Mouse (Mus musculus): Measurements from ENCODE around the gene Tgfbr2. TPM values are rescaled to one million over a fixed set of nuclear protein-coding genes. Genes with fewer than 3 reads are reported as not detected.
A peak's percentile ranks its signal among the peaks of the same experiment; 100 is the strongest.

Gene Tgfbr2
- polyA plus RNA-seq, 1 experiment from 2014 or later = 9.2 TPM

GRCm38 (mm10) chr9:116139549-116139948, 35.6 kb downstream of the Tgfbr2 start:
- Histone ChIP-seq H3K4me3 (no peak overlapping the region), H3K27ac (replicated peaks) (0 out of 2 replicates have a peak overlapping the region, but pooled peaks have one; percentile 72), H3K9me3 (no peaks in the 10 kb centered on the region), H3K36me3 (replicated peaks) (0 out of 2 replicates have a peak, but pooled peaks cover 3% of the 10 kb centered on the region), H3K27me3 (replicated peaks; ENCODE audit: low read depth, poor library complexity, severe bottlenecking) (no peaks in the 10 kb centered on the region), H3K4me1 (peaks cover 33% of the 10 kb centered on the region)
- 80% methylated on average over 7 of the region's 7 CpGs for WGBS
- DNase-seq (ENCODE audit: low spot score) = no peak

- Histone ChIP-seq H3K4me3 (no peak overlapping the region), H3K27ac (replicated peaks) (peak overlapping the region; percentile 72), H3K9me3 (no peaks in the 10 kb centered on the region), H3K27me3 (replicated peaks; ENCODE audit: low read depth, poor library complexity, severe bottlenecking) (no peaks in the 10 kb centered on the region), H3K4me1 (peaks cover 32% of the 10 kb centered on the region), H3K36me3 (replicated peaks) (0 out of 2 replicates have a peak, but pooled peaks cover 3% of the 10 kb centered on the region)
- peak; percentile 81 for DNase-seq (ENCODE audit: low spot score)
- 45% methylated on average over 11 of the region's 11 CpGs for WGBS
Observed at GRCm38 (mm10) chr9:116138595-116139134, 36.5 kb downstream of the Tgfbr2 start.

GRCm38 (mm10) chr9:116137645-116138044, 37.5 kb downstream of the Tgfbr2 start:
- no peak for DNase-seq (ENCODE audit: low spot score)
- Histone ChIP-seq H3K36me3 (replicated peaks) (0 out of 2 replicates have a peak, but pooled peaks cover 3% of the 10 kb centered on the region), H3K9me3 (no peaks in the 10 kb centered on the region), H3K4me3 (no peak overlapping the region), H3K27ac (replicated peaks) (0 out of 2 replicates have a peak overlapping the region, but pooled peaks have one; percentile 14), H3K4me1 (peaks cover 37% of the 10 kb centered on the region), H3K27me3 (replicated peaks; ENCODE audit: low read depth, poor library complexity, severe bottlenecking) (no peaks in the 10 kb centered on the region)
- WGBS = 92% methylated on average over 3 of the region's 3 CpGs

GRCm38 (mm10) chr9:116136811-116137210, 38.3 kb downstream of the Tgfbr2 start:
- 82% methylated on average over 5 of the region's 5 CpGs for WGBS
- H3K36me3 ChIP-seq (replicated peaks) = 0 out of 2 replicates have a peak, but pooled peaks cover 3% of the 10 kb centered on the region

GRCm38 (mm10) chr9:116136146-116136545, 39.0 kb downstream of the Tgfbr2 start:
- Histone ChIP-seq H3K4me3 (no peak overlapping the region), H3K27me3 (replicated peaks; ENCODE audit: low read depth, poor library complexity, severe bottlenecking) (no peaks in the 10 kb centered on the region), H3K9me3 (no peaks in the 10 kb centered on the region), H3K36me3 (replicated peaks) (peaks cover 7% of the 10 kb centered on the region; the same call in 1 of the 2 replicates), H3K27ac (replicated peaks) (0 out of 2 replicates have a peak overlapping the region, but pooled peaks have one; percentile 19), H3K4me1 (peaks cover 37% of the 10 kb centered on the region)
- no peak for DNase-seq (ENCODE audit: low spot score)
- WGBS = 72% methylated on average over 6 of the region's 6 CpGs

More at GRCm38 (mm10) chr9:116136811-116137210, 38.3 kb downstream of the Tgfbr2 start:
- H3K4me3 ChIP-seq = no peak overlapping the region
- H3K4me1 ChIP-seq = peaks cover 37% of the 10 kb centered on the region
- no peak overlapping the region for H3K27ac ChIP-seq (replicated peaks)
- no peaks in the 10 kb centered on the region for H3K27me3 ChIP-seq (replicated peaks; ENCODE audit: low read depth, poor library complexity, severe bottlenecking)
- DNase-seq (ENCODE audit: low spot score) = no peak
- H3K9me3 ChIP-seq = no peaks in the 10 kb centered on the region

GRCm38 (mm10) chr9:116134488-116134887, 40.7 kb downstream of the Tgfbr2 start:
- no peak for DNase-seq (ENCODE audit: low spot score)
- no peak overlapping the region for H3K4me3 ChIP-seq
- no peaks in the 10 kb centered on the region for H3K9me3 ChIP-seq
- peaks cover 13% of the 10 kb centered on the region for H3K36me3 ChIP-seq (replicated peaks)
- H3K27me3 ChIP-seq (replicated peaks; ENCODE audit: low read depth, poor library complexity, severe bottlenecking) = no peaks in the 10 kb centered on the region
- H3K4me1 ChIP-seq = peaks cover 37% of the 10 kb centered on the region
- no peak overlapping the region for H3K27ac ChIP-seq (replicated peaks)
- 81% methylated on average over 2 of the region's 2 CpGs for WGBS

- 0 out of 2 replicates have a peak overlapping the region, but pooled peaks have one; percentile 30 for H3K27ac ChIP-seq (replicated peaks)
- WGBS = 45% methylated on average over 6 of the region's 6 CpGs
- H3K27me3 ChIP-seq (replicated peaks; ENCODE audit: low read depth, poor library complexity, severe bottlenecking) = no peaks in the 10 kb centered on the region
- no peaks in the 10 kb centered on the region for H3K9me3 ChIP-seq
- no peak overlapping the region for H3K4me3 ChIP-seq
- H3K36me3 ChIP-seq (replicated peaks) = peaks cover 15% of the 10 kb centered on the region
- DNase-seq (ENCODE audit: low spot score) = no peak
- H3K4me1 ChIP-seq = peaks cover 27% of the 10 kb centered on the region
Observed at GRCm38 (mm10) chr9:116133312-116133980, 41.7 kb downstream of the Tgfbr2 start.

- 70% methylated on average over 3 of the region's 3 CpGs for WGBS
- H3K36me3 ChIP-seq (replicated peaks) = peaks cover 34% of the 10 kb centered on the region
Observed at GRCm38 (mm10) chr9:116128886-116129285, 46.3 kb downstream of the Tgfbr2 start.

GRCm38 (mm10) chr9:116128311-116128710, 46.8 kb downstream of the Tgfbr2 start:
- no peak for DNase-seq (ENCODE audit: low spot score)
- H3K27me3 ChIP-seq (replicated peaks; ENCODE audit: low read depth, poor library complexity, severe bottlenecking) = no peaks in the 10 kb centered on the region
- no peaks in the 10 kb centered on the region for H3K9me3 ChIP-seq
- H3K36me3 ChIP-seq (replicated peaks) = peaks cover 34% of the 10 kb centered on the region
- H3K4me1 ChIP-seq = peaks cover 17% of the 10 kb centered on the region
- 91% methylated on average over 2 of the region's 2 CpGs for WGBS
- no peak overlapping the region for H3K27ac ChIP-seq (replicated peaks)
- H3K4me3 ChIP-seq = no peak overlapping the region

More at GRCm38 (mm10) chr9:116128886-116129285, 46.3 kb downstream of the Tgfbr2 start:
- Histone ChIP-seq H3K27me3 (replicated peaks; ENCODE audit: low read depth, poor library complexity, severe bottlenecking) (no peaks in the 10 kb centered on the region), H3K9me3 (no peaks in the 10 kb centered on the region), H3K27ac (replicated peaks) (no peak overlapping the region), H3K4me1 (peaks cover 18% of the 10 kb centered on the region), H3K4me3 (no peak overlapping the region)
- DNase-seq (ENCODE audit: low spot score) = no peak

GRCm38 (mm10) chr9:116126494-116126893, 48.7 kb downstream of the Tgfbr2 start:
- Histone ChIP-seq H3K27me3 (replicated peaks; ENCODE audit: low read depth, poor library complexity, severe bottlenecking) (no peaks in the 10 kb centered on the region), H3K4me1 (peaks cover 25% of the 10 kb centered on the region), H3K4me3 (no peak overlapping the region), H3K9me3 (no peaks in the 10 kb centered on the region), H3K27ac (replicated peaks) (peak overlapping the region; percentile 57), H3K36me3 (replicated peaks) (peaks cover 34% of the 10 kb centered on the region)
- 54% methylated on average over 4 of the region's 4 CpGs for WGBS
- DNase-seq (ENCODE audit: low spot score) = no peak

GRCm38 (mm10) chr9:116122969-116123589, 52.1 kb downstream of the Tgfbr2 start:
- peak overlapping the region; percentile 75 for H3K27ac ChIP-seq (replicated peaks)
- DNase-seq (ENCODE audit: low spot score) = no peak

GRCm38 (mm10) chr9:116122544-116122943, 52.6 kb downstream of the Tgfbr2 start:
- Histone ChIP-seq H3K27ac (replicated peaks) (peak overlapping the region; percentile 75), H3K4me3 (no peak overlapping the region), H3K4me1 (peaks cover 25% of the 10 kb centered on the region), H3K9me3 (no peaks in the 10 kb centered on the region), H3K36me3 (replicated peaks) (peaks cover 15% of the 10 kb centered on the region; the same call in 1 of the 2 replicates), H3K27me3 (replicated peaks; ENCODE audit: low read depth, poor library complexity, severe bottlenecking) (no peaks in the 10 kb centered on the region)
- 73% methylated on average over 6 of the region's 6 CpGs for WGBS
- no peak for DNase-seq (ENCODE audit: low spot score)

More at GRCm38 (mm10) chr9:116122969-116123589, 52.1 kb downstream of the Tgfbr2 start:
- Histone ChIP-seq H3K4me1 (peaks cover 25% of the 10 kb centered on the region), H3K9me3 (no peaks in the 10 kb centered on the region), H3K36me3 (replicated peaks) (peaks cover 21% of the 10 kb centered on the region; the same call in 1 of the 2 replicates), H3K4me3 (no peak overlapping the region), H3K27me3 (replicated peaks; ENCODE audit: low read depth, poor library complexity, severe bottlenecking) (no peaks in the 10 kb centered on the region)
- 61% methylated on average over 9 of the region's 9 CpGs for WGBS
